Mouse (Mus musculus) forebrain, embryonic 14.5 days (tissue): ENCODE measurements around the gene Ubtf. TPM values are rescaled to one million over a fixed set of nuclear protein-coding genes. Genes with fewer than 3 reads are reported as not detected.
A peak's percentile ranks its signal among the peaks of the same experiment; 100 is the strongest.

Experiments
- ATAC-seq: fragments of 200-750 bp; cut with Nextera tagmentation; 2 replicates; pipeline ENCODE4 v1.8.0; 2017; ENCODE audit warnings: mild to moderate bottlenecking, moderate library complexity
- DNase-seq: peaks from one replicate; pipeline ENCODE4 v3.0.0-alpha.2; 2015; ENCODE audit warnings: low spot score
- H3K27ac ChIP-seq: fragments of 300-500 bp; sonication (generic); 2 replicates; pipeline ENCODE4 v1.5.1; 2014; ENCODE audit warnings: low read depth, mild to moderate bottlenecking, control low read depth, low read length, moderate library complexity
- H3K27me3 ChIP-seq: fragments of 300-500 bp; sonication (generic); replicated peaks from 2 replicates; pipeline ENCODE4 v1.6.1; 2014; ENCODE audit warnings: low read length, control low read depth, mixed read lengths; ENCODE audit not compliant: control insufficient read depth, insufficient read depth
- H3K36me3 ChIP-seq: fragments of 300-500 bp; sonication (generic); 2 replicates; pipeline ENCODE4 v1.6.1; 2014; ENCODE audit warnings: low read length, control low read depth; ENCODE audit not compliant: control insufficient read depth, insufficient read depth
- H3K4me1 ChIP-seq: fragments of 300-500 bp; sonication (generic); 2 replicates; pipeline ENCODE4 v1.6.1; 2014; ENCODE audit warnings: antibody characterized with exemption, low read length, control low read depth; ENCODE audit not compliant: control insufficient read depth, insufficient read depth
- H3K4me2 ChIP-seq: fragments of 300-500 bp; sonication (generic); 2 replicates; pipeline ENCODE4 v1.6.1; 2014; ENCODE audit warnings: mild to moderate bottlenecking, control low read depth, low read length
- H3K4me3 ChIP-seq: fragments of 300-500 bp; sonication (generic); 2 replicates; pipeline ENCODE4 v1.5.1; 2014; ENCODE audit warnings: low read depth, low read length, control low read depth
- H3K9ac ChIP-seq: fragments of 300-500 bp; sonication (generic); 2 replicates; pipeline ENCODE4 v1.6.1; 2014; ENCODE audit warnings: mild to moderate bottlenecking, low read length, control low read depth, moderate library complexity
- H3K9me3 ChIP-seq: fragments of 300-500 bp; sonication (generic); replicated peaks from 2 replicates; pipeline ENCODE4 v1.6.1; 2016; ENCODE audit warnings: low read length, control low read depth, mixed read lengths; ENCODE audit not compliant: control insufficient read depth
- WGBS: fragments of 180-500 bp; shearing (Covaris S2); extraction: QIAGEN DNeasy Blood & Tissue Kit; methylation state at CpG from one replicate; pipeline ENCODE4 v1.1.7; 2014; 5-methylcytosine and 5-hydroxymethylcytosine counted together
- polyA plus RNA-seq: library from polyadenylated mRNA; unstranded; fragments of >200 nt; fragmentation: Nextera tagmentation; extraction: Ambion mirVana; gene quantifications from 2 replicates; pipeline ENCODE4 v1.2.1, GENCODE M21; 2014

Gene Ubtf
- polyA plus RNA-seq, 1 experiment from 2014 or later, result 74.5 TPM

DNA sequence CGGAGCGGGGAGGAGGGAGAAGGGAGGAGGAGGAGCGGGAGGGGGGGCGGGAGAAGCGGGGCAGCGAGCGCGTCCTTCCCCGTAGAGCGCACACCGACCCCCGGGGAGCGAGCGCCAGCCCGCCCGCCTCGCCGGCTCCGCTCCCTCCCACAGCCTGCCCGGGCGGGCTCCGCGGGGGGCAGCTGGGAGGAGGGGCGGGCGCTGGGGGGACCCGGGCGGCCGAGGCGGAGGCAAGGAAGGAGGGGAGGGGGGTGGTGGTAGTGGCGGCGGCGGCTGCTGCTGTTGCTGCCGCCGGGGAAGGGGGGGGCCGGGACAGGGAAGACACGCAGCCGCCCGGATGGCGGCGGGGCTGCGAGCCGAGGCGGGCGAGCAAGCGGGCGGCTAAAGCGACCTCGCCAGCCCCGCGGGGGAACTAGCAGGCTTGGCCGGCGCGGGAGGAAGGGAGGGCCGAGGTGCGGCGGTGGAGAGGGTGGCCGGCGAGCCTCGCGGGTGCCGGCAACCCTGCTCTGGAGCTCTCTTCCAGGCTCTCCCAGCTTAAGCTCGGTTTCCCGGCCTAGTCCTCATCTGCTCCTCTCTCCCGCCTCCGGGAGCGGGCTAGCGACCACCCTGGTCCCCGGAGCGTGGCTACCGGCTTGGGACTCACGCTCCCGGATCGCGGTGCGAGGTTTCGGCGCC lies 1.5 kb downstream of the Ubtf start:
- peak overlapping the region; percentile 100 for H3K4me3 ChIP-seq
- peak overlapping the region; percentile 95 for H3K4me2 ChIP-seq
- peak; percentile 56 for ATAC-seq
- H3K36me3 ChIP-seq, result peaks cover 25% of the 10 kb centered on the region
- H3K27ac ChIP-seq, result peak overlapping the region; percentile 99
- no peaks in the 10 kb centered on the region for H3K9me3 ChIP-seq
- H3K27me3 ChIP-seq, result no peaks in the 10 kb centered on the region
- H3K9ac ChIP-seq, result peak overlapping the region; percentile 100
- WGBS, result under 1% methylated on average over 26 of the region's 77 CpGs
- peak; percentile 81 for DNase-seq
- peaks cover 15% of the 10 kb centered on the region; the same call in 1 of the 2 replicates for H3K4me1 ChIP-seq

DNA sequence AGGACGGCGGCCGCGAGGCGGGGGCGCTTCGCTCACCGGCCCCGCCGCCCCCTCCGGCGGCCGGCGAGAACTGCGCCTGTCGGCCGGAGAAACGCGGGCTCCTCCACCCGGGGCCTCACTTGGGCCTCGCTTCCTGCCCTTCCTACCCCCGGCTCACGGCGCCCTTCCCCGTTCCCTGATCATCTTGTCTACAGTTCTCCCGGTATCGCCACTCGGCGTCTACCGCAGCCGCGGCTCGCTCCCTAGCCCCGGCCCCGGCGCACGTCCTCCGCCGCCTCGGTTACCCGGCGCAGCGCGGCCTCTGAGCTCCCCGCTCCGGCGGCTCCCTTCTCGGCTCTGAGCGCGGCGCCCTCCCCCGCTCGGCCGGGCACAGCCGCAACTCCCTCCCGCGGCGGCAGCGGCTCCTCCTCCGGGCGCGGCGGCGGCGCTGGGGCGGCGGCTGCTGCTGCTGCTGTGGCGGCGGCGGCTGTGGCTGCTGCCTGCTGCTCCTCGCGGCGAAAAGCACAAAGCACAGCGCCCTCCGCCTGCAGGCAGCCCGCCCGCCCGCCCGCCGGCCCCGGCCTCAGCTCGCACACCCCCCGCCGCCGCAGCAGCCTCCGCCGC lies 2.1 kb downstream of the Ubtf start:
- peak overlapping the region; percentile 100 for H3K9ac ChIP-seq
- H3K9me3 ChIP-seq, result no peaks in the 10 kb centered on the region
- DNase-seq (peak; percentile 52), ATAC-seq (peak; percentile 30)
- H3K4me3 ChIP-seq, result peak overlapping the region; percentile 100
- H3K4me1 ChIP-seq, result peaks cover 13% of the 10 kb centered on the region; the same call in 1 of the 2 replicates
- no peaks in the 10 kb centered on the region for H3K27me3 ChIP-seq
- H3K27ac ChIP-seq, result peak overlapping the region; percentile 99
- H3K36me3 ChIP-seq, result peaks cover 31% of the 10 kb centered on the region
- peak overlapping the region; percentile 95 for H3K4me2 ChIP-seq
- under 1% methylated on average over 52 of the region's 87 CpGs for WGBS

DNA sequence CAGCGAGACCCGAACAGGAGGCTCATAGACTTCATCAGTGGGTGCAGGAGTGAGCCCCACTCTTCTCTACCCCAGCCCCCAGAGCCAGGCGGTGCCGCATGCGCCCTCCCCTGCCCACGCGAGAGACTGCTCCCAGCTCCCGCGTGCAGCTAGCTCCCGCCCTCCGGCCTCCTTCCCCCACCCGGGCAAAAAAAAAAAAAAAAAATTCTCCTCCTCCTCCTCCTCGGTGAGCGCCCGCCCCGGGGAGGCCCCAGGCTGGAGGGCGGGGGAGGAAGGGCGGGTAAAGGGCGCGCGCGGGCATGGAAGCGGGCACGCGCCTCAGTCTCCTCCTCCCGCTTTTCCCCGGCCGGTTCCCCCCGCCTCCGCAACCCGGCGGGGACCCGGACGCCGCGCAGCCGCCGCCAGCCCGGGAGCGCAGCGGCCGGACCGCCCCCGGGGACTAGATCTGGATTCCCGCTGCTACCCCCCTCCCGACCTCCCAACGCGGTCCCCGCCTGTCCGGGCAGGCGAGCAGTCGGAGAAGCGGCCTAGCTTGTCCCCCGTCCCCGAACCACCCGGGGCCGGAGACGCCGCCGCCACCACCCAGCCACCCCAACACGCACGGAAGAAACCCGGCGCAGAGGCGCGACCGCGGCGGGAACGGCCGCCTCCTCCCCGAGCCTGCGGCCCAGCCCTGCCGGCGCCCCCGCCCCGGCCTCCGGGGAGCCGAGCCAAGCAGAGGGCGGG lies 2.8 kb downstream of the Ubtf start:
- no peaks in the 10 kb centered on the region for H3K9me3 ChIP-seq
- WGBS, result under 1% methylated on average over 55 of the region's 80 CpGs

DNA sequence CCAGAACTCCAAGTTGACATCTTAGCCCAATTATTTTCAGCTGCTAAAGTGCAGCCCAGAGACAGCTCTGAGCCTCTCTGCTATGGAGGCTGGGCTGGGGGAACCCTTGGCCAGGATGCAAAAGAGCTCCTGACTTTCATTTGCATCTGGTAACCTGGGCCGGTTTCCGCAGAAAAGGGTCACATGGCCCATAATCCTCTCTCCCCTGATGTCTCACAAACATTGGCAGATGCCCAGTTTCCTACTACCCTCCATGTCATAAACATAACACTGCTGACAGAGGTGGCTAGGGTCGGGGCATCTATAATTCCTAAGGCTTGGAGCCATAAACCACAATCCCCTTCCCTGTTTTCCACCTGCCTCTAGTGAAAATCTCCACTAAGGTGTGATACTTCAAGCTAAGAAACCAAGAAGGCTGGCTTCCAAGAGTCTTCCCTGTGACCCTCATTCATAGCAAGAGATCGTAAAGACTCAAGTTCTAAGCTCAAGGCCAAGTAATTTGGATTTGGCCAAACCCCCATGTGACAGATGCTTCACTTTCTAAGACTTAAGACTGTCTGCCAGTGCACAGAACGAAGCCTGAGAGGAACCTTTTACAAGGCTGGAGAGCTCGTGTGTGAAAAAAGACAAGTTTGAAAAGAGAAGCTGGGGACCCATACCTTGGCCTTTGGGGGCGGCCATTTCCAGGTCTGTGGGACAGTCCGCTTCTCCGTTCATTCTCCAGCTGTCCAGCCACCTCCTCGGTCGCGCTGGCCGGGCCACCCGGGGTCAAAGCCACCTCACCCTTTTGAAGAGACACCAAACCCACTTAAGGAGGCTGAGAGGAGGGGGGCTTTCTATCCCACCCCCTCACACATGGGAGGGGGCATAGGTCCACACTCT lies 3.6 kb downstream of the Ubtf start:
- peak; percentile 45 for DNase-seq
- WGBS, result 8% methylated on average over 14 of the region's 14 CpGs

More for the DNA sequence above, 2.8 kb downstream of the Ubtf start:
- peak; percentile 91 for DNase-seq
- Histone ChIP-seq H3K4me3 (peak overlapping the region; percentile 100), H3K4me1 (peaks cover 13% of the 10 kb centered on the region; the same call in 1 of the 2 replicates), H3K9ac (peak overlapping the region; percentile 100), H3K4me2 (peak overlapping the region; percentile 95), H3K36me3 (peaks cover 38% of the 10 kb centered on the region), H3K27me3 (no peaks in the 10 kb centered on the region), H3K27ac (peak overlapping the region; percentile 99)
- ATAC-seq, result peak; percentile 27

DNA sequence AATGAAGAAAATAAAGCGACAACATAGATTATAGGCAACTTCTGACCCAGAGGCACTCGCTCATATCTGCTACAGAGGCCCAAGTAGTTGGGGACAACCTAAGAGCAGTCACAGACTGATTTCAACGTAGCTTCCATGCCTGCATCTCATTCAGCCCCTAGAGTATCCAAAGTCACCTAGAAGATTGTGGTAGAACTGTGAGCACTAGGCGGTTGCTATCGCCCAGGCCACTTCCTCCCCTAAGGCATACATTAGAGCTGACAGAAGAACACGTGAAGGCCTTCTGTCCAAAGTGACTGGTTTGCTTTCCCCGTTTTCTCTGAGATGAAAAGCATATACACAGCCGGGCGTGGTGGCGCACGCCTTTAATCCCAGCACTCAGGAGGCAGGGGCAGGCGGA lies 5.2 kb downstream of the Ubtf start:
- no peak overlapping the region for H3K4me3 ChIP-seq
- H3K9ac ChIP-seq, result no peak overlapping the region
- no peak overlapping the region for H3K4me2 ChIP-seq
- no peaks in the 10 kb centered on the region for H3K27me3 ChIP-seq
- ATAC-seq (no peak), DNase-seq (no peak)
- H3K27ac ChIP-seq, result no peak overlapping the region
- H3K4me1 ChIP-seq, result peaks cover 10% of the 10 kb centered on the region; the same call in 1 of the 2 replicates
- peaks cover 62% of the 10 kb centered on the region for H3K36me3 ChIP-seq
- no peaks in the 10 kb centered on the region for H3K9me3 ChIP-seq
- WGBS, result 91% methylated on average over 12 of the region's 12 CpGs

More for the DNA sequence above, 3.6 kb downstream of the Ubtf start:
- Histone ChIP-seq H3K4me3 (peak overlapping the region; percentile 100), H3K9ac (peak overlapping the region; percentile 100), H3K9me3 (no peaks in the 10 kb centered on the region), H3K27ac (peak overlapping the region; percentile 99; the same call in 1 of the 2 replicates), H3K36me3 (peaks cover 46% of the 10 kb centered on the region), H3K4me2 (peak overlapping the region; percentile 95), H3K4me1 (peaks cover 12% of the 10 kb centered on the region; the same call in 1 of the 2 replicates), H3K27me3 (no peaks in the 10 kb centered on the region)
- ATAC-seq, result no peak

DNA sequence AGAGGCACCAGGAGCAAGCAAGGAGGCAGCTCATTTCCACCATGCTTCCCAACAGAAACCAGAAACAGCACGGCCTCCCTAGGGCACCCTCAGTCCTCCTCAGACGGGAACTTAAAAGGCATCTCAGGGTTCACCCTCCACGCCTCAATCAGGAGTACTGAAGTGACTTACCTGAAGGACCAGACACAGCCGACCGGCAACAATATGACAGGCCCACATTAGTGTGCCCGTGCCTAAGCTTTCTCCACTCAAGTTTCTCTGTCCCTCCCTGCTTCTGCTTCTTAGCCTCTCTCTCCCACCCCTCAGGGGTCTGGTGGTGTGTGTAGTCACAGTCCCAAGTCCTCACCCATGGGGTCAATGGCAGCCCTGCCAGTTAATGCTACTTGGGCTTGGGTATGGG lies 7.0 kb downstream of the Ubtf start:
- Histone ChIP-seq H3K36me3 (peaks cover 70% of the 10 kb centered on the region), H3K9me3 (no peaks in the 10 kb centered on the region), H3K4me1 (peaks cover 10% of the 10 kb centered on the region; the same call in 1 of the 2 replicates), H3K9ac (no peak overlapping the region), H3K4me2 (no peak overlapping the region), H3K4me3 (no peak overlapping the region), H3K27ac (no peak overlapping the region), H3K27me3 (no peaks in the 10 kb centered on the region)
- 89% methylated on average over 6 of the region's 6 CpGs for WGBS
- ATAC-seq (no peak), DNase-seq (no peak)

DNA sequence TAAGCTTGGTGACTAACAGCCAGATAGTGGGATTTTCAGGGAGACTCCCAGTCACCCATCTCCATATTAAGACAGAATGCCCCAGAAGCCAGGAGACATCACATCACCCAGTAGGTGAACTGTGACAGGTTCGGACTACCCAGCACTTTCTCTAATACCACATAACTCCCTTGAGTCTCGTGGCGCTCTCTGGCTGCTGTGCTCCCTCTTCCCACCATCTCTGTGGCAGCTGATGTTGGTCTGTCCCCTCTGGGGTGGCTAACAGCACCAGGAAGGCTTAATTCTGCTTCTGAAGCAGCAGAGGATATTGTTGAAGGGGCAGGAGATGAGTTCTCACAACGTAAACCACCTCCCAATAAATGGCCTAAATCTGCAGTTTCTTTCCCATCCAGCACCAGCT lies 7.6 kb downstream of the Ubtf start:
- Histone ChIP-seq H3K27ac (no peak overlapping the region), H3K36me3 (peaks cover 76% of the 10 kb centered on the region), H3K9ac (no peak overlapping the region), H3K4me1 (peaks cover 10% of the 10 kb centered on the region; the same call in 1 of the 2 replicates), H3K4me3 (no peak overlapping the region), H3K27me3 (no peaks in the 10 kb centered on the region), H3K4me2 (no peak overlapping the region), H3K9me3 (no peaks in the 10 kb centered on the region)
- no peak for ATAC-seq
- 87% methylated on average over 4 of the region's 4 CpGs for WGBS
- no peak for DNase-seq
